Mouse (Mus musculus) limb, embryonic 10.5 days (tissue): ENCODE data around the gene Plekhd1. TPM values are rescaled to one million over a fixed set of nuclear protein-coding genes. Genes with fewer than 3 reads are reported as not detected.
A peak's percentile ranks its signal among the peaks of the same experiment; 100 is the strongest.

Source experiments
- DNase-seq: peaks from one replicate; pipeline ENCODE4 v3.0.0-alpha.2; 2017; ENCODE audit warnings: low spot score
- H3K27ac ChIP-seq: fragments of 300-500 bp; sonication (generic); 2 replicates; pipeline ENCODE4 v1.5.1; 2016; ENCODE audit warnings: mild to moderate bottlenecking
- H3K27me3 ChIP-seq: fragments of 300-500 bp; sonication (generic); 2 replicates; pipeline ENCODE4 v1.6.1; 2016; ENCODE audit warnings: low read depth, mild to moderate bottlenecking; ENCODE audit not compliant: poor library complexity, severe bottlenecking
- H3K36me3 ChIP-seq: fragments of 300-500 bp; sonication (generic); 2 replicates; pipeline ENCODE4 v1.6.1; 2016; ENCODE audit warnings: mild to moderate bottlenecking, moderate library complexity
- H3K4me1 ChIP-seq: fragments of 300-500 bp; sonication (generic); 2 replicates; pipeline ENCODE4 v1.6.1; 2016
- H3K4me3 ChIP-seq: fragments of 300-500 bp; sonication (generic); 2 replicates; pipeline ENCODE4 v1.5.1; 2016; ENCODE audit warnings: mild to moderate bottlenecking, moderate library complexity
- H3K9me3 ChIP-seq: fragments of 300-500 bp; sonication (generic); replicated peaks from 2 replicates; pipeline ENCODE4 v1.6.1; 2016; ENCODE audit warnings: mild to moderate bottlenecking
- WGBS: fragments of 180-500 bp; shearing (Covaris S2); methylation state at CpG from one replicate; pipeline ENCODE4 v1.1.7; 2016; 5-methylcytosine and 5-hydroxymethylcytosine counted together
- polyA plus RNA-seq: library from polyadenylated mRNA; unstranded; fragments of >200 nt; fragmentation: Nextera tagmentation; extraction: Ambion mirVana; gene quantifications from 2 replicates; pipeline ENCODE4 v1.2.1, GENCODE M21; 2016

Plekhd1 gene
- polyA plus RNA-seq, 1 experiment from 2014 or later, result 0.13 TPM

DNA sequence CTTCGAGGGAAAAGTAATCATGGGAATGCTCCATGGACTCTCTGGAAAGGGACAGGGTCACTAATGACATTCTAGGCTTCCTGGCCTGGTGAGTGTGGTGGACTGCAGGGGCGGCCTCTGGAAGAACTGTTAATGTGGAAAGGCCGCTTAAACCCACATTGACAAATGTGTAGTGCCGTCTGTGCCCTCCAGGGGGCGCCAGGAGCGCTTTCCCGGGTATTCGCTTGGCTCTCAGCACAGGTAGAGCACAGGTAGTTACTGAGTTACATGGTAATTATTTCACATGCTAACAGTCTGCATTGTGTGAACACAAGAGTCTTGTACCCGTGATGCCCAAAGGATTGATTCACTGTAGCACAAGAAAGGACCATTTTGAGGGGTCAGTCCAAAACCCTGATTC is 47.1 kb downstream of the Plekhd1 start:
- Histone ChIP-seq H3K4me3 (no peak overlapping the region), H3K4me1 (peaks cover 22% of the 10 kb centered on the region), H3K36me3 (no peaks in the 10 kb centered on the region), H3K27ac (no peak overlapping the region), H3K27me3 (peaks cover 41% of the 10 kb centered on the region), H3K9me3 (no peaks in the 10 kb centered on the region)
- 24% methylated on average over 9 of the region's 9 CpGs for WGBS
- DNase-seq, result peak; percentile 67

DNA sequence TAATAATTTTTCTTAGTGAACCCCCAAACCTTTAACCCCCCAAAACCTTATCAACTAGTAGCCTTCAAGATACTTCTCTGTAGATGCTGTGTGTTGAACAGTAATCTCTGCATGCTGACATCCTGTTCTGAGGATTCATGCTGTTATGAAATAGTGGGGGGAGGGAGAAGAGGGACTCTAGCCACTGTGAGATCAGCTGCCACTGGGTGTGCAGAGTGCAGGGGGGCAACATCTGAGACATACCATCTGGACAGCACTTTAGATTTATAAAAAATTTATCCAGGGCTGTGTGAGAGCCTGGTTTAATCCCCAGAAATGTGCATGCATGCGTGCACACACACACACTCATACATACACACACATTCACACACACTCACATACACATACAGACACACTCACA is 52.2 kb downstream of the Plekhd1 start:
- WGBS, result 87% methylated on average over 1 of the region's 1 CpGs
- Histone ChIP-seq H3K9me3 (no peaks in the 10 kb centered on the region), H3K4me3 (no peak overlapping the region), H3K27me3 (peaks cover 25% of the 10 kb centered on the region), H3K4me1 (no peaks in the 10 kb centered on the region), H3K27ac (no peak overlapping the region), H3K36me3 (no peaks in the 10 kb centered on the region)
- no peak for DNase-seq

DNA sequence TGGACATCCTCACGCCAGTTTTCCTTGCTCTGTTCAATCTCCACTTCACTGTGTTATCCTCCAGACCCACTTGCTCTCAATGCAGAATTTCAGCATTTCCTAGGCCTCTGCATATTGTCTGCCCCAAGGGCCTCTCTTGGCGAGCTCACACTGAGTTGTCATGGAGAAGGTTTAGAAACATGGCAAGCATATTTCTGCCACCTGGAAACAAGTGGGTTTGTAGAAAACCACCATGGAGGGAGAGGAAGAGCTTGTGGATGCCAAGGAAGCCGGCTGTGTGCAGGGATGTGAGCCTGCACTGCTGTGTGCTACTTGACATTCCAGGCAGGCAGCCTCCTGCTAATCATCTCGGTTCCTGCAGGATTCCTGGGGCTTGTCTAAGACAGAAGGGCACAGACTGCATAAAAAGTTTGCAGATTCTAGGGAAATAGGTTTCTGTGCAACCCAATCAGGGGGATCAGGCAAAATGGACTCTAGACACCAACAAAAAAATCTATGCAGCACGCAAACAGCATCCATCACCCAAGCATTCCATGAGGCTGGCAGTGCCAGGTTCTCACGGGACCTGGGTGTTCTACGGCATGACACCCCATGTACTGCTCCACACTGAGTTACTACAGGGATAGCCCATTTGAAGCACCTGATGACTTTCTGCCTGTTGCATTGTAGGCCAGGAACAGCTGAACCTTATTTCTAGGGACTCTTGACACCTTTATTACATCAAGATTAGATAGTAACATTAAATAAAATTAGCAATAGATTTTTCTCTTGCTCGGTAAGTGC is 53.8 kb downstream of the Plekhd1 start:
- H3K4me3 ChIP-seq, result no peak overlapping the region
- WGBS, result 69% methylated on average over 8 of the region's 8 CpGs
- no peaks in the 10 kb centered on the region for H3K4me1 ChIP-seq
- H3K9me3 ChIP-seq, result no peaks in the 10 kb centered on the region
- peaks cover 25% of the 10 kb centered on the region for H3K27me3 ChIP-seq
- H3K36me3 ChIP-seq, result no peaks in the 10 kb centered on the region
- H3K27ac ChIP-seq, result no peak overlapping the region
- DNase-seq, result no peak

DNA sequence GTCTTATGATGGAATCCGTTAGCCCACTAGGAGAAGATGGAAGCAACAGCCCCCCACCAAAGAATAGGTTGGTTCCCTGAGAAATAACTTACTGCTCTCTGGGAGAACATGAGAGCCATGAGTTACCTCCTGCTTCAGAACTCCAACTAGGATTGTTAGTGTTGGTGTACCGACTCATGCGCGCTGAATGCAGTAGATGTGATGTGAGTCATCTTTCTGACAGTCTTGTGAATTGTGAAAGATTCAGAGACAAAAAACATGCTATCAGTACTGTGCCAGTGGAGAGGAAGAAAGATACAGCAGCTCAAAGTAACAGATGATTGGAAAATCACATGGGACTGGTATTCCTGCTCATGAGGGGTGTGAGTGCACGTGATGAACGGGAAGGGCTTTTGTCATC is 59.2 kb downstream of the Plekhd1 start:
- H3K27ac ChIP-seq, result no peak overlapping the region
- H3K9me3 ChIP-seq, result no peaks in the 10 kb centered on the region
- H3K4me3 ChIP-seq, result no peak overlapping the region
- no peaks in the 10 kb centered on the region for H3K4me1 ChIP-seq
- no peak for DNase-seq
- no peaks in the 10 kb centered on the region for H3K36me3 ChIP-seq
- 93% methylated on average over 6 of the region's 6 CpGs for WGBS
- H3K27me3 ChIP-seq, result peaks cover 56% of the 10 kb centered on the region

DNA sequence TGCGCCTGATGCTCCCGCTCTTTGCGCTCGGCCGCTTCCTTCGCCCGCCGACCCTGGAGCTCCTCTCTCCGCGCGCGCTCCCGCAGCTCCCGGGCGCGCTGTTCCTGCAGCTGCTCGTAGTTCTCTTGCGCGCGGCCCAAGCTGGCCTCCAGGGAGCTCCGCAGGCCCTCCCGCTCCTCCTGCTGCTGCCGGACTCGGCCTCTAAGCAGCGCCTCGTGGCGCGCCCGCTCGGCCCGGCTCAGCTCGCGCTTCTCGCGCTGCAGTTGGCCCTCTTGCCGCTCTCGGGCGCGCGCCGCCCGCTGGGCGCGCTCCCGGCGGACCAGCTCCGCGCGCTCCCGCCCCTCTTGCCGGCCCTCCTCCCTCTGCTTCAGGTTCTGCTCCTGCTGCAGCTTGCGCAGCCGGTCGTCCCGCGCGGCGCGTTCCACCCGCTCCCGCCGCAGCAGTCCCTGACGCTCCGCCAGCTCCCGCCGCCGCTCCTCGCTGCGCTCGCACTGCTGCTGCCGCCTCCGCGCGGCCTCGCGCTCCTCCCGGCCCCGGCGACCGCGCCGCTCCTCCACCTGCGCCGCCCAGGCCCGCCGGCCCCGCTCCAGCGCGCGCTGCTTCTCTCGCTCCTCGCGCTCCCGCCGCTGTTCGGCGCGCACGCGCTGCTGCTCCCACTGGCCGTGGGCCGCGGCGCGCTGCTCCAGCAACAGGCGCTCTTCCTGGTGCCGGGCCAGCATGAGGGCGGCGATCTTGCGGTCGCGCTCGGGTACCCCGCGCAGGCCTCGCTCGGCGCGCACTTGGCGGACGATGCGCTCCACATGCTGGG is 65.6 kb downstream of the Plekhd1 start:
- H3K9me3 ChIP-seq, result no peaks in the 10 kb centered on the region
- peaks cover 35% of the 10 kb centered on the region for H3K4me1 ChIP-seq
- peak overlapping the region; percentile 72 for H3K4me3 ChIP-seq
- peak overlapping the region; percentile 77 for H3K27ac ChIP-seq
- H3K36me3 ChIP-seq, result no peaks in the 10 kb centered on the region
- peaks cover 82% of the 10 kb centered on the region for H3K27me3 ChIP-seq
- peak; percentile 83 for DNase-seq
- WGBS, result 2% methylated on average over 116 of the region's 122 CpGs

DNA sequence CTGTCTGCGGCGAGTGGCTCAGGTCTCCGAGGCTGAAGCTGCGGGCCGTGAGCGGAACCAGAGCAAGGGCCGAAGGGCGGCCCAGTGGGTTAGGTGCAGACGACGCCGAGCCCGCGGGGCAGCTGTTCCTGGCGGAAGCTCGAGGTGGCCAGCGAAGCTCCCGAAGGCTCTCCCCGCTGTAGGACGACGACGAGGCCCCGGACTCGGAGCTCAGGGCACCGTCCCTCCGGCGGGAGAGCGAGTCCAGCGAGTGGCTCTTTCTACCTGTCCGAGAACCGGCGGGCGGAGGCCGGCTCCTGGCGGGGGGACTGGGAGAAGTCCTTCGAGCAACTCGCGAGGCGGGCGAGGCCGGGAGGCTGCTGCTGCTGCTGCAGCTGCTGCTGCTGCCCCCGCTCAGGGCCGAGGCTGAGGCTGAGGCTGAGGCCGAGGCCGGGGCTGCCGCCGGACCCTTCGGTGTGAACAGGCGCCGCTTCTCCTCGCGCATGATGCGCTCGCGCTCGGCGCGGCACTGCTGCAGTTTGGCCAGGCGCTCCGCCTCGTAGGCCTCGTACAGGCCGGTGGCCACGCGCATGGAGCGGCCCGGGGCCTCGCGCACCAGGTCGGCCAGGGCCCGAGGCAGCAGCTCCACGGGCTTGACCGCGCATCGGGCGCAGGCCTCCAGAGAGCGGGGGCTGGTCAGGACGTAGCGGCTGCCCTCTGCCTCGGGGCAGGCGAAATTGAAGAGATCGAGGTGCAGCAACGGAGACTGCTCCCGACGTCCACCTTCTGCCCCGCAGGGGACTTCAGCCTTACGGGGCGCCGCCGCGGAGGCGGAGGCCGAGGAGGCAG is 66.4 kb downstream of the Plekhd1 start:
- Histone ChIP-seq H3K27ac (peak overlapping the region; percentile 77), H3K4me1 (peaks cover 35% of the 10 kb centered on the region), H3K36me3 (no peaks in the 10 kb centered on the region), H3K9me3 (no peaks in the 10 kb centered on the region), H3K27me3 (peaks cover 82% of the 10 kb centered on the region), H3K4me3 (peak overlapping the region; percentile 72)
- 4% methylated on average over 92 of the region's 92 CpGs for WGBS
- DNase-seq, result peak; percentile 76

DNA sequence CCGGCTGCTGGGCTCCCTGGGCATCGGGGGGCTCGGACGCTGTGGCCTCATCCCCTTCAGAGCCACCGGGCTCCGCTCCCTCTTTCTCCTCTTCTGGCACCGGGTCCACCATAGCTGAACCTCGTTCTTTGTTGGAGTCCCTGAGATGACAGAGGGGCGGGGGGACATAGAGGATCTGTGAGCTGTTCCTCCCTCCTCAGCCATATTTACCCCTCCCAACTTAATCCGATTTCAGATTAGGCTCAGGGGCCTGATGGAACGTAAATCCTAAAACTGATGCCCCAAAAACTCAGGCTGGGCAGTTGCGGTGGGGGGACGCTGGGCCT is 67.0 kb downstream of the Plekhd1 start:
- Histone ChIP-seq H3K4me3 (peak overlapping the region; percentile 72), H3K27me3 (peaks cover 78% of the 10 kb centered on the region), H3K27ac (peak overlapping the region; percentile 77), H3K9me3 (no peaks in the 10 kb centered on the region), H3K36me3 (no peaks in the 10 kb centered on the region), H3K4me1 (peaks cover 35% of the 10 kb centered on the region)
- 8% methylated on average over 13 of the region's 13 CpGs for WGBS
- DNase-seq, result no peak

DNA sequence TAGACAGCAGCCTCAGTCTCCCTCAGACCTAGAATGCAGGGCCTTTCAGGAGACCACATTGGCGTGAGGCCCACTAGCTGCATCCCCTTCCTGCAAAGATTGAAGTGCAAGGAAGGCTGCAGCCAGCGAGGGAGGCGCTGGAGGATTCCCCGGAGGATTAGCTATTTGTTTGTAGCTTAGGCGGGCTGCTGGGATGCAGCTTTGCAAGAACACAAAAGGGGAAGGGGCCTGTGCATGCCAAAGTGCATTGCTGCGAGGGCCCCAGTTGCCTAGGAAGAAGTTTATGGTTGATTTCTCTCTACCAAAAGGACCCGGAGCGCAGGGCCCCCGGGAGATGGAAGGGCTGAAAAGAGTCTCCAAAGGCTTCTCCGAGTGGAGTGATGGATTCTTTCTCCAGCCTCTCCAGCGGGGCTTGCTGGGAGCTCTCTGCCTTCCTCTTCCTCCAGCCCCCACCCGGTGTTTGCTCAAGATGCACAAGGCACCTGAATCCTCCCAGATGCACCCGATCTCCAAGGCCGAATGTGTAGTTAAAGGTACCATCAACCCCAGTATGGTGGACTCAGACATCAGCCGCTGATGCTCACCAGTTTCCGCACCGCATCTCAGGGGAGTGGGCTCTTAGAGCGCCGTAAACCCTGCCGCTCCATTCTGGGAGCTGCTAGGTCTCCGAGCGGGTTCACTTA is 67.5 kb downstream of the Plekhd1 start:
- no peaks in the 10 kb centered on the region for H3K9me3 ChIP-seq
- H3K4me3 ChIP-seq, result peak overlapping the region; percentile 72
- DNase-seq, result peak; percentile 63
- peaks cover 73% of the 10 kb centered on the region for H3K27me3 ChIP-seq
- WGBS, result 1% methylated on average over 22 of the region's 22 CpGs
- no peaks in the 10 kb centered on the region for H3K36me3 ChIP-seq
- H3K4me1 ChIP-seq, result peaks cover 35% of the 10 kb centered on the region
- H3K27ac ChIP-seq, result peak overlapping the region; percentile 77

DNA sequence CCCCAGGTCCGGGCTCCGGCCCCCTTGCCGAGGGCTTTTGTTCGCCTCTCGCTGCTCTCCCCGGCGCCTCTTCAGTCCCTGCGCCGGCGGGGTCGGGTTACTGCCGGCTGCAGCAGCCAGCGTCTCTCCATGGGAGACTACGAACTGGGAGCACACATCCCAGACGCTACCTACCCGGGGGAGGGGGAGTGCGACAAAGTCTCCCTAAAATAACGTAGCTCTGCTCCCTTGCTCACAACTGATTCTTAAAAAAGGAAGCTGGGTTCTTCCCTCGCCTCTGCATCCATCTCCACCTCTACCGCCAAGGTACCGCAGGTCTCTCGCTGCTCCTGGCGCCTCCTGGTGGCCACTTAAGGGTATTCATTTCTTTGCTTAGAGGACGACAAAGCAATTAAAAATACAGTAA is 68.0 kb downstream of the Plekhd1 start, which contains the start of gene Ccdc177:
Ccdc177 (minus strand) TSS at position 292 of the 406 bp plus-strand sequence.
- H3K36me3 ChIP-seq, result no peaks in the 10 kb centered on the region
- peak within 1 kb of the TSS; percentile 72 for H3K4me3 ChIP-seq
- H3K27ac ChIP-seq, result peak within 1 kb of the TSS; percentile 77

DNA sequence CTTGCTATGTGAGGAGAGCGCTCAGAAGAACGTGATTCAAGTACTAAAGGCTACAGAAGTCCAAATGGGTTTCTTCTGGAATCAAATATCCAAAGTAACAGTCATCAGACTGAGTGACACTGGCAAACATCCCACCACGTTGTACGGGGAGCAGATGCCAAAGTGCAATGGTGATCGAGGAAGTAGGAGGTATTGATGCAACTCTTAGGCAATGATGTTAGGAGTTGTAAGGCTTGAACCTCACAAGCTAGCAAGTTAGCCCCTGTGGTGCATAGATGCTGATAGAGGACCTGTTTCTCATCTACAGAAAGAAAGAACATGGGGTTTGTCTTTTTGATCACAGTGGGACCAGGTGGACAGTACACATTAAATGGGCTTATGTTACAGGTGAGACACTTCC is 70.6 kb downstream of the Plekhd1 start:
- no peak for DNase-seq
- WGBS, result 90% methylated on average over 5 of the region's 5 CpGs
- H3K36me3 ChIP-seq, result no peaks in the 10 kb centered on the region
- no peaks in the 10 kb centered on the region for H3K9me3 ChIP-seq
- H3K27me3 ChIP-seq, result peaks cover 42% of the 10 kb centered on the region
- peaks cover 26% of the 10 kb centered on the region for H3K4me1 ChIP-seq
- H3K27ac ChIP-seq, result no peak overlapping the region
- H3K4me3 ChIP-seq, result no peak overlapping the region

More for the DNA sequence above, 68.0 kb downstream of the Plekhd1 start, which contains the start of gene Ccdc177:
- peak; percentile 87 for DNase-seq
- under 1% methylated on average over 24 of the region's 24 CpGs for WGBS
- H3K27me3 ChIP-seq, result peaks cover 68% of the 10 kb centered on the region
- no peaks in the 10 kb centered on the region for H3K9me3 ChIP-seq
- peaks cover 35% of the 10 kb centered on the region for H3K4me1 ChIP-seq

DNA sequence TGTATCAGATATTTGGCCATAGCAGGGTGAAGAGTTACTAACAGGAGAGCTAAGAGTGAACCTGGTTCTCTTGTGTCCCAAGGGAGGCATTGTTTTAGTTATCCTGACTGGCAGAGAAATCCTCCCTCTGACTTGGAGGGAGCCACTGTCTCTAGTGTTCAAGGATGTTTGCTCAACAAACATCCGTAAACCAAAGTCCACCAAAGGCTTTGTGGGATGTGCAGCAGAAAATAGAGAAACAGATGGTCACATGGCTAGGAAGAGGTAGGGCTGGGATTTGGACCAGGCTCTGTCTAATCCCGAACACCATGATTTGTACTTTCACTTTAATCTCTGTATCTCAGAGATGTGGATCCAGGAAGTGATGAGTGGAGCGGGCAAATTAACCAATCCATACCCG is 71.7 kb downstream of the Plekhd1 start:
- H3K27me3 ChIP-seq, result peaks cover 31% of the 10 kb centered on the region
- DNase-seq, result no peak
- H3K27ac ChIP-seq, result no peak overlapping the region
- no peaks in the 10 kb centered on the region for H3K36me3 ChIP-seq
- no peak overlapping the region for H3K4me3 ChIP-seq
- peaks cover 15% of the 10 kb centered on the region for H3K4me1 ChIP-seq
- WGBS, result 80% methylated on average over 4 of the region's 4 CpGs
- no peaks in the 10 kb centered on the region for H3K9me3 ChIP-seq

DNA sequence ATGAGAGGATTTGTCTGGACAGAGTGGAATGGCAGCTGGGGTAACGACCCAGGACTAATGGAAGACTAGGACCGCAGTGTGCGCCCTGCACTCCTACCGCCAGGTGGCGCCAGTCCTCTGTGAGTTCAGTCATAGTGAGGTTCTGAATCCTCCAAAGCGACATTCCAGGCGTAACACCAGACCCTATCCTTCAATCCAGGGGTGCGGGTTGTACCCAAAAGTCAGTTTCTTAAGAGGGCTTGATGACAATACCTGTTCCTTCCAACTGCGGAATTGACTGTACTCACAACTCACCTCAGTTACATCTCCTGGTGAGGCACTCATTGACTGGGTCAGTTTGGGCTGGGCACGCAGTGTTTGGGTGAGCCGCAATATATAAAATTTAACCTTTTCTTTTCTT is 77.3 kb downstream of the Plekhd1 start:
- DNase-seq, result peak; percentile 95
- Histone ChIP-seq H3K36me3 (no peaks in the 10 kb centered on the region), H3K4me3 (no peak overlapping the region), H3K4me1 (no peaks in the 10 kb centered on the region), H3K27me3 (no peaks in the 10 kb centered on the region), H3K9me3 (no peaks in the 10 kb centered on the region), H3K27ac (no peak overlapping the region)
- WGBS, result 22% methylated on average over 11 of the region's 11 CpGs
